Mouse (Mus musculus) forebrain, embryonic 10.5 days (tissue): ENCODE measurements around the gene Magi1. TPM values are rescaled to one million over a fixed set of nuclear protein-coding genes. Genes with fewer than 3 reads are reported as not detected.
"Not testable (repeated sequence)": the region's sequence is repeated elsewhere in the genome, so short reads cannot be mapped to it uniquely, and the experiment has no call there.

Experiments used
- DNase-seq: peaks from one replicate; pipeline ENCODE4 v3.0.0-alpha.2; 2017; ENCODE audit warnings: low spot score; ENCODE audit errors: extremely low spot score
- H3K27ac ChIP-seq: fragments of 300-500 bp; sonication (generic); 2 replicates; pipeline ENCODE4 v1.5.1; 2016; ENCODE audit warnings: mild to moderate bottlenecking
- H3K27me3 ChIP-seq: fragments of 300-500 bp; sonication (generic); 2 replicates; pipeline ENCODE4 v1.6.1; 2016; ENCODE audit warnings: mild to moderate bottlenecking; ENCODE audit not compliant: poor library complexity, severe bottlenecking
- H3K36me3 ChIP-seq: fragments of 300-500 bp; sonication (generic); replicated peaks from 2 replicates; pipeline ENCODE4 v1.6.1; 2016; ENCODE audit warnings: mild to moderate bottlenecking, moderate library complexity
- H3K4me1 ChIP-seq: fragments of 300-500 bp; sonication (generic); 2 replicates; pipeline ENCODE4 v1.6.1; 2016
- H3K4me3 ChIP-seq: fragments of 300-500 bp; sonication (generic); 2 replicates; pipeline ENCODE4 v1.5.1; 2016; ENCODE audit warnings: mild to moderate bottlenecking, moderate library complexity
- H3K9me3 ChIP-seq: fragments of 300-500 bp; sonication (generic); 2 replicates; pipeline ENCODE4 v1.6.1; 2016; ENCODE audit warnings: mild to moderate bottlenecking, moderate library complexity
- WGBS: fragments of 180-500 bp; shearing (Covaris S2); methylation state at CpG from one replicate; pipeline ENCODE4 v1.1.7; 2016; 5-methylcytosine and 5-hydroxymethylcytosine counted together
- polyA plus RNA-seq: library from polyadenylated mRNA; unstranded; fragments of >200 nt; fragmentation: Nextera tagmentation; extraction: Ambion mirVana; gene quantifications from 2 replicates; pipeline ENCODE4 v1.2.1, GENCODE M21; 2016

The Magi1 gene
- polyA plus RNA-seq, 1 experiment from 2014 or later: 31.0 TPM

DNA sequence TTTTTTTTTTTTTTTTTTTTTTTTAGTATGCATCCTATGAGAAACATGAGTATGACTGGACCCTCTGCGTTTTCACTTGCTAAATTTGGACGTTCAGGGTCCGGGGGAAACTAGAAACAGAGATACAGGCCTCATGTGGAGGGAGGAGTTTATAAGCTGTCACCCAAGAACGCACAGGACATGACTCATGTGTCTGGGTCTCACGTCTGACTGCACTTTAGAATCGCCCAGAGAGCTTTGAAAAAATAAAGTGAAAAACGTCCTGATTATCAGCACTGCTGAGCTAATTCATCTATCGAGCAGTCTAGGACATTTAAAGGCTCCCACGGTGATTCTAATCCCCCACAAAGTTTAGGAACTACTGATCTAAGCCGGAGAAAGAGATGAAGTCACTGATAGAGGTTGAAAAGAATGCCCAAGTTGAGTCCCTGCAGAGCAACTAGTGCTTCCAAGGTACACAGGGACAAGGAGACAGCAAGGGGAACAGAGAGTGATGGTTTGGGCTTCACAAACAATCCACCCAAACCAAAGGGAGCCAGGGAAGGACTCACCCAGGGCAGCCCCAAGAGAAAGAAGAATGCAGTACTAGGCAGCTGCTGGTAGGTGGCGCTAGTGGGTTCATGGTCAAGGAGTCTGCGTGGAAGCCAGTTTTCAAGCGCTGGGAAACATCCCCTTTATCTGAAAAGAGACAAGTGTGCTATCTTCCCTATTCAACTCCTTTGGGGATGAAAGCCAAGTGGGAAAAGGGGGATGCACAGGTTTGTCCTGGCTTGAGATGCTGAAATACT is 626.3 kb downstream of the Magi1 start:
- H3K4me3 ChIP-seq: no peak overlapping the region
- no peak overlapping the region for H3K27ac ChIP-seq
- H3K9me3 ChIP-seq: no peaks in the 10 kb centered on the region
- no peaks in the 10 kb centered on the region for H3K27me3 ChIP-seq
- H3K36me3 ChIP-seq: no peaks in the 10 kb centered on the region
- peak; percentile 78 for DNase-seq
- 46% methylated on average over 13 of the region's 13 CpGs for WGBS
- H3K4me1 ChIP-seq: peaks cover 18% of the 10 kb centered on the region

DNA sequence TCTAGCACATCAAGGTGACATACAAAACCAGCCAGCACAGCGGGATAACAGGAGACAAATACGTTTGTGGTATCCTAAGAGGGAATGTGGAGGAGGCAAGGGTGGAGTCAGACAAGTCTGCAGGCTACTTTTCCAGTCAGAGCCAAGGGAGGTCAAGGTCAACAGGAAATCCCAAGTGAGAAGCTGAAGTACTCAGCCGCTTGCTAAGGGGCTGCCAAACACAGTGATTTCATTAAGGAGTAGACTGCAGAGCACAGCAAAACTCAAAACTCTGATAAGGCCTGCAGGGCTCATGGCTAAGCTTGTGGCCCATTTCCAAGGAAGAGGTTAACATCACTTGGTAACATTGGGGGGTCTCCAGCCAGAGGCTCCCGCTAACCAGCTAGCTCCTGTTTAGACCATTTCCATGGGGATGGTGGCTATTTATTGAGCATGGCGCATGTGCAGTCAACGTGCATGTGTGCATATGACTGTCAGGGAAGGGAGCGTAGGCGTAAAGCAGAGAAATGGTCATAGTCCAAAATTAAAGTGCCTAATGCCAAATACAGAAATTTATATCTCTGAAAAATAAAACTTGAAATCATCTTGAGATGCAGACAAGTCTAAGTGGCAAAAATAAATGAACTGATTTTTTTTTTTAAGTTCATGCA is 635.0 kb downstream of the Magi1 start:
- Histone ChIP-seq H3K9me3 (no peaks in the 10 kb centered on the region), H3K27ac (no peak overlapping the region), H3K4me1 (peaks cover 8% of the 10 kb centered on the region; the same call in 1 of the 2 replicates), H3K27me3 (no peaks in the 10 kb centered on the region), H3K36me3 (no peaks in the 10 kb centered on the region), H3K4me3 (no peak overlapping the region)
- 80% methylated on average over 8 of the region's 8 CpGs for WGBS
- DNase-seq: no peak

DNA sequence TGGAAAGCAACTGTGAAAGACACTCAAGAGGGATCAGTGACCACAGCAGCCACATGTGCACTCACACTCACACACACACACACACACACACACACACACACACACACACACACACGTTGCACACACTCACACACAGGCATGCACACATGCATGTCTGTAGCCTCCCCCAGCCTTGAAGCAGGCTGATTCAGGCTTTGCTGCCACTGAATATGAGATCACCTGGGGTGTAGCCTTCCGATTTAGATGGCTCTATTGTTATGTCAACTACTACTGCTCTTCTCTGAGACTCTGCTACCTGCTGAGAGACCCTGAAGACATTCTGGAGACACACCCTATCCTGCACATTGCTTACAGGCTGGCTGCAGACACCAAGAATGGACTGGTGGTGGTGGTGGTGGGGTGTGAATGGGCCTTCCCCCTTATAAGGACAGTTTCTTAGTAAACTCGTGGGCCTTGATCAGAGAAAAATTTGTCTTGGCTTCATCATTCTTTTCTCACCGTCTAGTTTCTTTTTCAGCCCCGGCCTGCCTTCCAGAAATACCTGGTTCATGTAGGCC is 653.9 kb downstream of the Magi1 start:
- not testable (repeated sequence) for H3K4me1 ChIP-seq, H3K4me3 ChIP-seq, H3K9me3 ChIP-seq, H3K27me3 ChIP-seq, H3K27ac ChIP-seq, H3K36me3 ChIP-seq, DNase-seq
- 73% methylated on average over 5 of the region's 5 CpGs for WGBS

DNA sequence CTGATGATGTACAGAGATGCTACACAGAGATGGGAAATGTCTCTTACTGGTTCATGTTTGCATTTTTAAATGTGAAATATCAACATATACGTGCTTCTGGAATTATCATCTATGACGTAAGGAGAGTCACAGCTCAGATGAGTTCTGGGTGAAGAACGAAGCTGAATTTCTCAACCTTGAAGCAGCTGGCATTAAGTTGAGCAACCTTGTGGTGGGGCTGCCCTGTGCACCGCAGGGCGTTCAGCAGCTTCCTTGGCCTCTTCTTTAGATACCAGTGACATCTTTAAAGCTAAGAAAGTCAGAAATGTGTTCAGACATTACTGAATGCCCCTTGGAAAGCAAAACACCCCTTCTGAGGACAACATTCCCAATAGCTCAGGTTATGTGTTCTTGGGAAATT is 656.5 kb downstream of the Magi1 start:
- 87% methylated on average over 5 of the region's 5 CpGs for WGBS
- DNase-seq: no peak

More for the DNA sequence above, 656.5 kb downstream of the Magi1 start:
- H3K27me3 ChIP-seq: no peaks in the 10 kb centered on the region
- H3K9me3 ChIP-seq: no peaks in the 10 kb centered on the region
- no peak overlapping the region for H3K27ac ChIP-seq
- H3K4me1 ChIP-seq: peaks cover 7% of the 10 kb centered on the region
- H3K4me3 ChIP-seq: no peak overlapping the region
- H3K36me3 ChIP-seq: no peaks in the 10 kb centered on the region

Other genes starting within 250 kb of the Magi1 start
- gene Slc25a26, start 216.4 kb upstream of the Magi1 start, polyA plus RNA-seq: 9.1 TPM in 2 replicates